Mouse (Mus musculus) spleen, adult 2 months (tissue): ENCODE measurements around the gene Naip6. TPM values are rescaled to one million over a fixed set of nuclear protein-coding genes. Genes with fewer than 3 reads are reported as not detected.
"Not testable (repeated sequence)": the region's sequence is repeated elsewhere in the genome, so short reads cannot be mapped to it uniquely, and the experiment has no call there.

Source experiments
- DNase-seq, 2 experiments: peaks; one replicate each; pipeline versions ENCODE4 v3.0.0 to v3.0.0-alpha.2; 2012 to 2021; ENCODE audit warnings: low spot score in 2 of 2, low read depth in 1 of 2
- H3K27ac ChIP-seq: fragments of 200-500 bp; 2 replicates; pipeline ENCODE4 v1.5.1; 2012; ENCODE audit warnings: low read length, inconsistent platforms; ENCODE audit not compliant: insufficient read depth
- H3K27me3 ChIP-seq: fragments of 200-500 bp; 2 replicates; pipeline ENCODE4 v1.6.1; 2012; ENCODE audit warnings: mild to moderate bottlenecking, moderate library complexity, low read length, inconsistent platforms; ENCODE audit not compliant: control insufficient read depth, insufficient read depth
- H3K36me3 ChIP-seq: fragments of 200-500 bp; 2 replicates; pipeline ENCODE4 v1.6.1; 2012; ENCODE audit warnings: mild to moderate bottlenecking, low read length, inconsistent platforms; ENCODE audit not compliant: control insufficient read depth, insufficient read depth
- H3K4me1 ChIP-seq: fragments of 200-500 bp; 2 replicates; pipeline ENCODE4 v1.6.1; 2011; ENCODE audit warnings: inconsistent platforms; ENCODE audit not compliant: control insufficient read depth, insufficient read depth, insufficient read length
- H3K4me3 ChIP-seq: fragments of 200-500 bp; 2 replicates; pipeline ENCODE4 v1.5.1; 2011; ENCODE audit warnings: mild to moderate bottlenecking, inconsistent platforms; ENCODE audit not compliant: insufficient read depth, insufficient read length; ENCODE audit errors: extremely low read depth
- CTCF ChIP-seq: fragments of 200-500 bp; IDR thresholded peaks from 2 replicates; pipeline ENCODE4 v1.5.1; 2011; ENCODE audit warnings: mild to moderate bottlenecking, inconsistent platforms; ENCODE audit not compliant: insufficient read depth, insufficient read length, insufficient replicate concordance; ENCODE audit errors: extremely low read depth
- POLR2A ChIP-seq: fragments of 200-500 bp; IDR thresholded peaks from 2 replicates; pipeline ENCODE4 v1.6.1; 2011; ENCODE audit warnings: low read depth, low read length, inconsistent platforms
- WGBS: fragments of 180-500 bp; shearing (Covaris S2); methylation state at CpG from one replicate; pipeline ENCODE4 v1.1.7; 2018; 5-methylcytosine and 5-hydroxymethylcytosine counted together
- polyA plus RNA-seq: library from polyadenylated mRNA; depleted of rRNA; stranded (reverse); fragments of >200 nt; gene quantifications from 2 replicates; pipeline ENCODE4 v1.2.3, GENCODE M21; 2012; rRNA removed

The Naip6 gene
- polyA plus RNA-seq, 1 experiment = 3.4 TPM

GRCm38 (mm10) chr13:100284611-100285010, 32.9 kb downstream of the Naip6 start:
- no peaks in the 10 kb centered on the region for H3K36me3 ChIP-seq
- no peak for DNase-seq
- H3K4me3 ChIP-seq = no peak overlapping the region
- 88% methylated on average over 1 of the region's 1 CpGs for WGBS
- no peaks in the 10 kb centered on the region for H3K27me3 ChIP-seq
- H3K4me1 ChIP-seq = no peaks in the 10 kb centered on the region
- TF ChIP-seq POLR2A (no peak), CTCF (no peak)
- H3K27ac ChIP-seq = no peak overlapping the region

DNA sequence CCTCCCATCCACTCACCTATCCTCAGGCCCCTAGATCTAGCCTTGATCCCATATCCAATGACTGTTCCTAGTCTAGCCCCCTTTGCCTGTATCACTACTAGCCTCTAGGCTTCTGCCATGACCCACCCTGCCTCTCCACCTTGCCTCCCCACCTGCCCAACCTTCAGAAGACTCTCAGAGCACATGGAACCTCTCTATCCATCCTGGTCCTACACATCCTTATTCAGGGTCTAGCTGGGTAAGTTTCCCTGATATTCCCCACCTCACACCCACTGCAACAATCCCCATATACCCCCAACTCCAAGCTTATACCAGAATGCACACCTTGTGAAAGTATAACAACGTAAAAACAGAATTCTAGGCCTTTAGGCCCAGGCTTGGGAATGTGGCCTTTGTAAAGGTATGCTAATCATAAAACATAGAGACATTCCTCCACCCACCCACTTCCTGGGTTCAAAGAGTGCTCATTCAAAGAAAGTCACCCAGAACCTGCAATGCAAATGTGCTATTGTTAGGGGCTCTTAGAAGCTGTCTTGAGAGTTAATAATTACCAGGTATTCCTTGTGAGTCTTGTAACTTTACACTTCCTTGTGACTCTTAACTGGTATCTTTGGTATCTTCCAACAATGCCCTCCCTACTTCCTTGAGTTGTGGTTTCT, 45.9 kb downstream of the Naip6 start:
- H3K27ac ChIP-seq, DNase-seq, H3K4me1 ChIP-seq, H3K36me3 ChIP-seq, H3K4me3 ChIP-seq, H3K27me3 ChIP-seq: not testable (repeated sequence)
- WGBS = no CpG with 5 or more reads among the region's 1 CpGs

DNA sequence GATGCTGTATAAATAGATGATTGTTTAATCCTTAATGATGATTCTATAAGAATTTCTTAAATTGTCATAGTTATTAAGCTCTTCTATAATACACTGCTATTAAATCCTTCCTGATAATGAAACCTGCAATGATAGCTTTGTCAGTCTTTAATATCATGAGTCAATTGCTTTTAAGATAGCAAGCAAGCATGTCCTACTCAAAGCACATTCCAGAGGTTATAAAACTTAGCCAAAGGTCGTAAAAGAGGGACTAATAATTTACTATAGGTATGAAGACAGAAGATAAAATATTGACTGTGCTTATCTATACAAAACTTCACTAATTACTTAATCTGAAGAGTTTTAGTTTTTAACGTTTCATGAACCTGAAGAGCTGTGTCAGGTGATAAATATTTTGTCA, 60.5 kb downstream of the Naip6 start:
- not testable (repeated sequence) for H3K4me1 ChIP-seq, H3K27ac ChIP-seq, H3K36me3 ChIP-seq, H3K4me3 ChIP-seq, DNase-seq, H3K27me3 ChIP-seq
- WGBS = 79% methylated on average over 2 of the region's 2 CpGs

- DNase-seq, H3K27ac ChIP-seq, H3K36me3 ChIP-seq, H3K4me1 ChIP-seq, H3K4me3 ChIP-seq, H3K27me3 ChIP-seq: not testable (repeated sequence)
- 91% methylated on average over 6 of the region's 6 CpGs for WGBS
Observed at GRCm38 (mm10) chr13:100255925-100256324, 61.5 kb downstream of the Naip6 start.

DNA sequence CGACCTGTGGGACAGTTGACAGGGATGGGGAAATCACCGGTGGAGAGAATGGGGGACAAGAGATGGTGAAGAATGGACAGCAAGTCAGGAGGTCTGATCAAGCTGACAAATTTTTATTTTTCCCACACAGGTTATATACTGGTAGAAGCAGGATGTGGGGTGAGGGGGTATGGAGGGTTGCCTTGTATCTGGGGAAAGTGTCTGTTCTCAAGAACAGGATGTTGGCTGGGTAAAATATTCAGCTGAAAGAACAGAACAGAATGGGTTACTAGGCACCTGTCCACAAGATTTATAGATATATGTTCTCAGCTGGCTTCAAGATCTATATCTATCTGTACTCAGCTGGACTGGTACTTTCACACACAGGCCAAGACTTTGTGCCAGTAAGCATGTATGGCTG, 65.6 kb downstream of the Naip6 start:
- H3K4me1 ChIP-seq, H3K27ac ChIP-seq, H3K4me3 ChIP-seq, H3K36me3 ChIP-seq, H3K27me3 ChIP-seq, DNase-seq: not testable (repeated sequence)
- 72% methylated on average over 2 of the region's 2 CpGs for whole genome bisulfite sequencing

GRCm38 (mm10) chr13:100246896-100247519, 70.5 kb downstream of the Naip6 start:
- H3K27ac ChIP-seq, H3K27me3 ChIP-seq, H3K4me1 ChIP-seq, DNase-seq, H3K36me3 ChIP-seq: not testable (repeated sequence)
- WGBS = 23% methylated on average over 5 of the region's 5 CpGs
- peak overlapping the region; percentile 61 for H3K4me3 ChIP-seq

GRCm38 (mm10) chr13:100246223-100246622, 71.3 kb downstream of the Naip6 start, which contains the start of gene Naip5:
Gene Naip5 (minus strand): TSS chr13:100246323.
- DNase-seq, H3K27ac ChIP-seq, H3K4me1 ChIP-seq, H3K27me3 ChIP-seq, H3K36me3 ChIP-seq: not testable (repeated sequence)
- H3K4me3 ChIP-seq = peak within 1 kb of the TSS; percentile 61
- 88% methylated on average over 4 of the region's 4 CpGs for WGBS

- DNase-seq = no peak
- Histone ChIP-seq H3K27me3 (no peaks in the 10 kb centered on the region), H3K27ac (no peak overlapping the region), H3K4me3 (no peak overlapping the region), H3K36me3 (no peaks in the 10 kb centered on the region), H3K4me1 (no peaks in the 10 kb centered on the region)
- TF ChIP-seq CTCF = no peak
- TF ChIP-seq POLR2A = no peak
Observed at GRCm38 (mm10) chr13:100243702-100244101, 73.8 kb downstream of the Naip6 start.

Other genes with a start within 250 kb of the Naip6 start
- gene Bdp1, start 213.6 kb downstream of the Naip6 start, polyA plus RNA-seq = 1.5 and 1.9 TPM in 2 replicates
- gene Serf1, start 209.7 kb downstream of the Naip6 start, polyA plus RNA-seq = 1.9 and 2.1 TPM in 2 replicates
- gene Smn1, start 192.8 kb downstream of the Naip6 start, polyA plus RNA-seq = 12.0 and 12.9 TPM in 2 replicates
- gene Naip2, start 115.6 kb downstream of the Naip6 start, polyA plus RNA-seq = 2.9 and 3.2 TPM in 2 replicates
- 3.7 and 4.2 TPM in 2 replicates for gene Naip5, start 71.4 kb downstream of the Naip6 start, polyA plus RNA-seq
- gene Naip1, start 135.2 kb upstream of the Naip6 start, polyA plus RNA-seq = 0.41 and 0.42 TPM in 2 replicates
- 16.7 and 17.0 TPM in 2 replicates for gene Gtf2h2, start 174.9 kb upstream of the Naip6 start, polyA plus RNA-seq
- gene Ocln, start 235.0 kb upstream of the Naip6 start, polyA plus RNA-seq = 0.07 and 0.09 TPM in 2 replicates